Mouse (Mus musculus) olfactory bulb, adult 2 months (tissue): ENCODE results near the gene Zfp119b. TPM values are rescaled to one million over a fixed set of nuclear protein-coding genes. Genes with fewer than 3 reads are reported as not detected.
"Not testable (repeated sequence)": the region's sequence is repeated elsewhere in the genome, so short reads cannot be mapped to it uniquely, and the experiment has no call there.

ENCODE experiments used
- H3K27ac ChIP-seq: fragments of 200-500 bp; 2 replicates; pipeline ENCODE4 v1.5.1; 2012; ENCODE audit warnings: low read depth, low read length; ENCODE audit not compliant: insufficient read depth
- H3K4me1 ChIP-seq: fragments of 200-500 bp; 2 replicates; pipeline ENCODE4 v1.6.1; 2012; ENCODE audit warnings: low read length; ENCODE audit not compliant: control insufficient read depth, insufficient read depth
- H3K4me3 ChIP-seq: fragments of 200-500 bp; 2 replicates; pipeline ENCODE4 v1.5.1; 2012; ENCODE audit warnings: mild to moderate bottlenecking, low read depth, low read length, moderate library complexity; ENCODE audit not compliant: insufficient read depth
- CTCF ChIP-seq: fragments of 200-500 bp; IDR thresholded peaks from 2 replicates; pipeline ENCODE4 v1.5.1; 2012; ENCODE audit warnings: low read depth, mild to moderate bottlenecking, low read length, moderate library complexity; ENCODE audit not compliant: insufficient read depth
- POLR2A ChIP-seq: fragments of 200-500 bp; IDR thresholded peaks from 2 replicates; pipeline ENCODE4 v1.6.1; 2012; ENCODE audit warnings: mild to moderate bottlenecking, low read depth, low read length, moderate library complexity; ENCODE audit not compliant: insufficient read depth
- WGBS: fragments of 180-500 bp; shearing (Covaris S2); methylation state at CpG from one replicate; pipeline ENCODE4 v1.1.7; 2018; 5-methylcytosine and 5-hydroxymethylcytosine counted together
- polyA plus RNA-seq: library from polyadenylated mRNA; stranded (reverse); fragments of >200 nt; gene quantifications from 2 replicates; pipeline ENCODE4 v1.2.4, GENCODE M21; 2012; ENCODE audit warnings: low replicate concordance; ENCODE audit not compliant: missing spikeins, insufficient read depth, insufficient read length

Zfp119b gene
- polyA plus RNA-seq, 1 experiment = not detected

DNA sequence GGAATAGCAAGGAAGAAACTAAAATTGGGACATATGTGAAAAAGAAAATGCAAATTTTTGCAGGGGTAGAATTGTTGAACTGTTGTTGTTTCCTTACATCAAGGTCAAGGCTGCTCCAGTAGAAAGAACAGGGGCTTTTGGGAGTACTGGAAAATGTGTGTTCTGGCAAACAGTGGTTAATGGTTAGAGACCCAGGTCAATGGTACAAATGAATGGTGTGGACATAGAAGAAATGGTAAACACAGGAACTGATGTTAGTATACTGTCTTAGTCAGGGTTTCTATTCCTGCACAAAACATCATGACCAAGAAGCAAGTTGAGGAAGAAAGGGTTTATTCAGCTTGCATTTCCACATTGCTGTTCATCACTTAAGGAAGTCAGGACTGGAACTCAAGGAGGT lies 42.6 kb downstream of the Zfp119b start:
- Histone ChIP-seq H3K4me1 (no peaks in the 10 kb centered on the region), H3K27ac (no peak overlapping the region), H3K4me3 (no peak overlapping the region)
- TF ChIP-seq POLR2A (no peak), CTCF (no peak)

- no peak overlapping the region for H3K27ac ChIP-seq
- H3K4me1 ChIP-seq = no peaks in the 10 kb centered on the region
- no peak for TF ChIP-seq POLR2A
- TF ChIP-seq CTCF = no peak
- no peak overlapping the region for H3K4me3 ChIP-seq
- WGBS = 77% methylated on average over 6 of the region's 6 CpGs
These were observed 45.2 kb downstream of the Zfp119b start for GRCm38 (mm10) chr17:55904131-55904530.

GRCm38 (mm10) chr17:55903687-55904086 lies 45.6 kb downstream of the Zfp119b start:
- H3K4me1 ChIP-seq = no peaks in the 10 kb centered on the region
- WGBS = 92% methylated on average over 1 of the region's 1 CpGs
- no peak overlapping the region for H3K4me3 ChIP-seq
- H3K27ac ChIP-seq = no peak overlapping the region
- TF ChIP-seq CTCF = no peak
- TF ChIP-seq POLR2A = no peak

DNA sequence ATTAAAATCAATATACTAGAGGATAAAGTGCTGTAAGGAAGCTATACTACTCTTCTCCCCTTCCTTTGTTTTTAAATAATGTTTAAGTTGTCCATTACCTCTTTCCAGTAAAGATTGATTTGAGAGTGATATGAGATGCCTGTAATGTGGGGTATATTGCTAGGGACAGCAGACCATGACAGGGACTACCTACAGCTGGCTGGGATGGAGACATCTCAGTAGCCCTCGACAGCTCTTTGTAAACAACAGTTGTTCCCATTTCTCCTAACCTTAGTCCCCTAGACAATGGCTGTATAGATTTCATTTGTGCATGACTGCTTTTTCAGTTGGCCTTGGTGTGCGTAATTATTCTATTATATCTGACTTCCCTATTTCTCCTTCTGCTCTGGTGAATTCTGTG lies 46.2 kb downstream of the Zfp119b start:
- WGBS = 61% methylated on average over 2 of the region's 2 CpGs
- no peak for TF ChIP-seq POLR2A
- no peak for TF ChIP-seq CTCF
- H3K4me3 ChIP-seq = no peak overlapping the region

GRCm38 (mm10) chr17:55892406-55892955 lies 56.8 kb downstream of the Zfp119b start:
- H3K4me3 ChIP-seq = peak overlapping the region; percentile 66
- not testable (repeated sequence) for H3K4me1 ChIP-seq
- 5% methylated on average over 7 of the region's 8 CpGs for WGBS
- peak overlapping the region; percentile 31; the same call in 1 of the 2 replicates for H3K27ac ChIP-seq

More for the DNA sequence above, 46.2 kb downstream of the Zfp119b start:
- Histone ChIP-seq H3K4me1 (no peaks in the 10 kb centered on the region), H3K27ac (no peak overlapping the region)

Other genes starting within 250 kb of the Zfp119b start
- not detected in 2 replicates for gene Pot1b, start 236.9 kb downstream of the Zfp119b start, polyA plus RNA-seq
- not detected in 2 replicates for gene Adgre4, start 199.5 kb downstream of the Zfp119b start, polyA plus RNA-seq
- gene Zfp119a, start 70.6 kb downstream of the Zfp119b start, polyA plus RNA-seq = not detected in 2 replicates
- not detected in 2 replicates for gene Zfp959, start 57.4 kb downstream of the Zfp119b start, polyA plus RNA-seq
- gene Ebi3, start 3.1 kb upstream of the Zfp119b start, polyA plus RNA-seq = not detected in 2 replicates
- not detected in 2 replicates for gene Yju2, start 9.6 kb upstream of the Zfp119b start, polyA plus RNA-seq
- gene Shd, start 21.0 kb upstream of the Zfp119b start, polyA plus RNA-seq = not detected in 2 replicates
- gene Fsd1, start 37.0 kb upstream of the Zfp119b start, polyA plus RNA-seq = not detected in 2 replicates
- not detected in 2 replicates for gene Stap2, start 56.1 kb upstream of the Zfp119b start, polyA plus RNA-seq
- gene Mpnd, start 56.2 kb upstream of the Zfp119b start, polyA plus RNA-seq = not detected in 2 replicates
- not detected in 2 replicates for gene Sh3gl1, start 87.1 kb upstream of the Zfp119b start, polyA plus RNA-seq
- not detected in 2 replicates for gene Chaf1a, start 90.9 kb upstream of the Zfp119b start, polyA plus RNA-seq
- not detected in 2 replicates for gene Ubxn6, start 125.5 kb upstream of the Zfp119b start, polyA plus RNA-seq
- gene Hdgfl2, start 130.1 kb upstream of the Zfp119b start, polyA plus RNA-seq = 483 TPM in 1 of 2 replicates, not detected in the other
- not detected in 2 replicates for gene Plin4, start 160.3 kb upstream of the Zfp119b start, polyA plus RNA-seq
- not detected in 2 replicates for gene Plin5, start 168.1 kb upstream of the Zfp119b start, polyA plus RNA-seq
- not detected in 2 replicates for gene Lrg1, start 172.5 kb upstream of the Zfp119b start, polyA plus RNA-seq
- not detected in 2 replicates for gene Sema6b, start 190.8 kb upstream of the Zfp119b start, polyA plus RNA-seq
- not detected in 2 replicates for gene Tnfaip8l1, start 213.0 kb upstream of the Zfp119b start, polyA plus RNA-seq
- gene Mydgf, start 234.4 kb upstream of the Zfp119b start, polyA plus RNA-seq = not detected in 2 replicates